12 mouse cellular contexts compared by ENCODE assay signal in the genomic region with DNA sequence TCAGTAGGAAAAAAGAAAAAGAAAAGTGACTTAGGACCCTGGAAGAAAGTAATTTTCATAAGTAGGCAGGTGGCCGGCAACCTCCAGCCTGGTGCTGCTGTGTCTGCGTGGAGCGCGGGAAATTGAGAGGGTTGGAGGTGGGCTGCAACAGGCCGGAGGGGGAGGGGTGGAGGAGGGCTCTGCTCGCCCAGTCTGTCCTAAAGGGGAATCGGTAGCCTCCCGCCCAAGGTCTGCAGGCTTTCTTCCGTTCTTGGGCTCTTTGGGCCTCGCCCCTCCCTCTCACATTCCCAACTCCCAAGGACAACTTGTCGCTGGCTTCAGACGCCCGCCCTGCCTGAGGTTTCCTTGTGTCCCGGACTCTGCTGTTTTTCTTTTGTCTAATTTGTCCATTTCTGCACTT. TPM values are rescaled to one million over a fixed set of nuclear protein-coding genes. Genes with fewer than 3 reads are reported as not detected.
A peak's percentile ranks its signal among the peaks of the same experiment; 100 is the strongest.
DNase-seq lines count a peak whose midpoint lies in the region; ATAC-seq and TF ChIP-seq lines count a peak whose summit lies in the region.
"Had no signal": no experiment of that assay in that cellular context is flagged by ENCODE, and none has a peak within 500 bp of the region (broad histone marks: within the 10 kb centered on the region; RNA-seq: fewer than 3 reads in every experiment).

No protein-coding gene starts in this region.

- TF ChIP-seq CTCF in lung, embryonic 14.5 days (IDR thresholded peaks at IDR 0.05; ENCODE audit: low read depth): no peak

- H3K4me1 ChIP-seq in lung, embryonic 14.5 days (ENCODE audit: insufficient read depth): no peaks in the 10 kb centered on the region
- peaks cover 41% of the 10 kb centered on the region for H3K4me1 ChIP-seq in neural tube, embryonic 15.5 days

- peak overlapping the region; percentile 10; the same call in 1 of the 2 replicates for H3K4me2 ChIP-seq in lung, embryonic 14.5 days
- peak overlapping the region; percentile 61 for H3K4me2 ChIP-seq in neural tube, embryonic 15.5 days

- DNase-seq in lung, embryonic 14.5 days: no peak
- no peak for DNase-seq in lung, postnatal 36 days
- DNase-seq in embryo, embryonic 9.5 days (ENCODE audit: extremely low spot score): peak; percentile 48
- peak; percentile 83 for DNase-seq in kidney, postnatal 10 days
- DNase-seq in B cell, adult 2 months: no peak
- no peak for DNase-seq in urinary bladder, adult 18-20 months (ENCODE audit: low spot score in 2 of 2)
- no peak for DNase-seq in thymus, postnatal 4 days
- DNase-seq: cerebellum, postnatal 25 days; lung, adult 2 months had no signal

- WGBS in lung, embryonic 14.5 days: 0% methylated on average over 14 of the region's 14 CpGs
- under 1% methylated on average over 14 of the region's 14 CpGs for WGBS in neural tube, embryonic 15.5 days

- peaks cover 67% of the 10 kb centered on the region for H3K27me3 ChIP-seq in lung, embryonic 14.5 days (ENCODE audit: insufficient read depth, low read length)
- peaks cover 14% of the 10 kb centered on the region; the same call in 1 of the 2 replicates for H3K27me3 ChIP-seq in neural tube, embryonic 15.5 days (replicated peaks)

- H3K9me3 ChIP-seq in lung, embryonic 14.5 days (ENCODE audit: low read depth, low read length): no peaks in the 10 kb centered on the region
- H3K9me3 ChIP-seq in neural tube, embryonic 15.5 days (replicated peaks): no peaks in the 10 kb centered on the region

- H3K27ac ChIP-seq in lung, embryonic 14.5 days (ENCODE audit: low read depth): no peak overlapping the region
- peak overlapping the region; percentile 87 for H3K27ac ChIP-seq in neural tube, embryonic 15.5 days (replicated peaks)

- H3K9ac ChIP-seq in lung, embryonic 14.5 days: no peak overlapping the region
- H3K9ac ChIP-seq in neural tube, embryonic 15.5 days (replicated peaks): peak overlapping the region; percentile 62; the same call in 1 of the 2 replicates

- no peak overlapping the region for H3K4me3 ChIP-seq in lung, embryonic 14.5 days (ENCODE audit: low read depth, low read length)
- H3K4me3 ChIP-seq in neural tube, embryonic 15.5 days (replicated peaks): peak overlapping the region; percentile 54

- no peaks in the 10 kb centered on the region for H3K36me3 ChIP-seq in lung, embryonic 14.5 days (ENCODE audit: insufficient read depth)
- no peaks in the 10 kb centered on the region for H3K36me3 ChIP-seq in neural tube, embryonic 15.5 days

- no peak for ATAC-seq in lung, embryonic 14.5 days (ENCODE audit: insufficient read depth)
- ATAC-seq in neural tube, embryonic 15.5 days (ENCODE audit: low FRiP score): peak; percentile 48; the same call in 1 of the 2 replicates
- ATAC-seq: forebrain, embryonic 14.5 days had no signal

RNA-seq across cellular contexts. Expression of gene Hoxb9, which starts 20.4 kb away (rescaled TPM):
- polyA plus RNA-seq in lung, embryonic 14.5 days (2014; fragmentation: Nextera tagmentation; extraction: Ambion mirVana): 0.08 and 0.22 TPM in 2 replicates
- polyA plus RNA-seq in neural tube, embryonic 15.5 days (2015; fragmentation: Nextera tagmentation; extraction: Ambion mirVana): 55.7 and 57.5 TPM in 2 replicates
- polyA plus RNA-seq: forebrain, embryonic 14.5 days; heart, embryonic 16.5 days; lung, adult 2 months had no signal

RNA-seq across cellular contexts. Expression of gene Hoxb8, which starts 30.8 kb away (rescaled TPM):
- 0.99 and 1.4 TPM in 2 replicates for polyA plus RNA-seq in lung, embryonic 14.5 days (2014; fragmentation: Nextera tagmentation; extraction: Ambion mirVana)
- 63.1 and 71.8 TPM in 2 replicates for polyA plus RNA-seq in neural tube, embryonic 15.5 days (2015; fragmentation: Nextera tagmentation; extraction: Ambion mirVana)
- polyA plus RNA-seq: forebrain, embryonic 14.5 days; heart, embryonic 16.5 days had no signal

RNA-seq across cellular contexts. Expression of gene Hoxb7, which starts 35.5 kb away (rescaled TPM):
- polyA plus RNA-seq in lung, embryonic 14.5 days (2014; fragmentation: Nextera tagmentation; extraction: Ambion mirVana): 2.1 and 3.5 TPM in 2 replicates
- 101 and 115 TPM in 2 replicates for polyA plus RNA-seq in neural tube, embryonic 15.5 days (2015; fragmentation: Nextera tagmentation; extraction: Ambion mirVana)
- polyA plus RNA-seq: forebrain, embryonic 14.5 days had no signal

RNA-seq across cellular contexts. Expression of gene Hoxb6, which starts 41.4 kb away (rescaled TPM):
- 19.7 and 24.4 TPM in 2 replicates for polyA plus RNA-seq in lung, embryonic 14.5 days (2014; fragmentation: Nextera tagmentation; extraction: Ambion mirVana)
- 109 and 135 TPM in 2 replicates for polyA plus RNA-seq in neural tube, embryonic 15.5 days (2015; fragmentation: Nextera tagmentation; extraction: Ambion mirVana)
- polyA plus RNA-seq: forebrain, embryonic 14.5 days; heart, embryonic 16.5 days had no signal

RNA-seq across cellular contexts. Expression of gene Hoxb5, which starts 52.2 kb away (rescaled TPM):
- 65.9 and 76.1 TPM in 2 replicates for polyA plus RNA-seq in lung, embryonic 14.5 days (2014; fragmentation: Nextera tagmentation; extraction: Ambion mirVana)
- 39.5 and 106 TPM in 2 replicates for polyA plus RNA-seq in neural tube, embryonic 15.5 days (2015; fragmentation: Nextera tagmentation; extraction: Ambion mirVana)
- polyA plus RNA-seq: forebrain, embryonic 14.5 days had no signal

Comparison
In these comparisons a context has a peak if more than half of its experiments do, and no peak if none do; other contexts are left out.
1. DNase-seq: peak in embryo, embryonic 9.5 days (single experiment) and kidney, postnatal 10 days (single experiment); none in lung, embryonic 14.5 days (single experiment), lung, postnatal 36 days (single experiment), B cell, adult 2 months (0 of 2), urinary bladder, adult 18-20 months (0 of 2) and thymus, postnatal 4 days (single experiment).
2. RNA of gene Hoxb9, which starts 20.4 kb away (polyA plus RNA-seq): 55.7 to 57.5 TPM in neural tube, embryonic 15.5 days; 0.08 to 0.22 TPM in lung, embryonic 14.5 days; every median in the first group is over 10 times any median in the second.
3. RNA of gene Hoxb8, which starts 30.8 kb away (polyA plus RNA-seq): 63.1 to 71.8 TPM in neural tube, embryonic 15.5 days; 0.99 to 1.4 TPM in lung, embryonic 14.5 days; every median in the first group is over 10 times any median in the second.
4. RNA of gene Hoxb7, which starts 35.5 kb away (polyA plus RNA-seq): 101 to 115 TPM in neural tube, embryonic 15.5 days; 2.1 to 3.5 TPM in lung, embryonic 14.5 days; every median in the first group is over 10 times any median in the second.